Mouse (Mus musculus): ENCODE measurements around the gene Gm20696.

The Gm20696 gene

DNA sequence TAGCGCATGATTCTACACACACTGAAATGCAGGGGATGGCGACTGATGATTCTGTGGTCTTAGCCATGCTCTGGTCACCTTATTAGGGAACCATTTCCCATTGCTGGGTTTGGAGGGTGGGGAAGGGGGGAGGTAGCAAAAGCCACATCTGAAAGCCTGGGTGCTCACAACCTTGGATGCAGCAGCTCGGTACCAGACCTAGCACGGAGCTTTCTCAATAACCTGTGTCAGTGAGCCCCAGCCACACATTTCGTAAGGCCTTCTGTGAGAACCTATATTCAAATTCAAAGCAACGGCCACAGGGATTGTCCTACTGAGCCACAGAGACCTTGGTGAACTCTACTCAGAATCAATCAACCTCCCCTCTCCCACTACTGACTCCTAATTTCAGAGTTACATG, 254.0 kb downstream of the Gm20696 start:
- no peak for TF ChIP-seq GATA4 (IDR thresholded peaks at IDR 0.05; ENCODE audit: insufficient replicate concordance, low read length)

DNA sequence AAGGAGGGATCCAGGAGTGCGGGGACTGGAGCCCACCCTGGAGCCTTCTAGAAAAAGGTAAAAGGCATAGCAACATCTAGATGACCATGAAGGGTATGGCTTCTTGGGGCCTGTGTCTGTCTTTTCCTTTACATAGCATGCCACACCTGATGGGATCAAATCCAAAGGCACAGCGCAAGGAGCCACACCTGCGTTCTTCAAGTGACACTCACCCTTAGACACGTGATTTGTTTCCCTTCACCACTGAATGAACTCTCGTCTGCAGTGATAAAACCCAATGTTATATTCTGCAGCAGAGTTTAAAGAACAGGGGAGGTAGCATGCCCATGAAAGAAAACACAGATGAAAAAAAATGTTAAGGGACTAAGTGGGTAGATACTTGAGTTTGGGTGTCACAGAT, 257.0 kb downstream of the Gm20696 start:
- TF ChIP-seq GATA4 (IDR thresholded peaks at IDR 0.05; ENCODE audit: insufficient replicate concordance, low read length): no peak

DNA sequence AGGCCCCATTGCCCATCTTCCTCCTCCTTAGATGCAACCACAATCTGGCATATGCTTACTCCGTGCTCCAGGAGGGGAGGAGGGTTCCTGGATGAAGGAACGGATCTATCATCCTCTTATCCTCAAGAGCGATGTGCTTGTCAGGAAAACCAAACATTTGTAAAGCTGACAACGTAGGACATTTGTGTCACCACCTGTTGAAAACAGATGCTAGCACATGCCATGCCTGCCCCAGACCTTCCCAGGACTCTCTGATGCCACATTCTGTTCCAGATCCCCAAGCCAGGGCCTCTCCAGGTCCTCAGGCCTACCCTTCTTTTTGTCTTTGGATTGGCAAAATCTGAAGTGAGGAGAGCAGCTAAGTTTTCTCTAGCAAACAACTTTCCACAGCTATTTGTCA, 257.7 kb downstream of the Gm20696 start:
- no peak for TF ChIP-seq GATA4 (IDR thresholded peaks at IDR 0.05; ENCODE audit: insufficient replicate concordance, low read length)

DNA sequence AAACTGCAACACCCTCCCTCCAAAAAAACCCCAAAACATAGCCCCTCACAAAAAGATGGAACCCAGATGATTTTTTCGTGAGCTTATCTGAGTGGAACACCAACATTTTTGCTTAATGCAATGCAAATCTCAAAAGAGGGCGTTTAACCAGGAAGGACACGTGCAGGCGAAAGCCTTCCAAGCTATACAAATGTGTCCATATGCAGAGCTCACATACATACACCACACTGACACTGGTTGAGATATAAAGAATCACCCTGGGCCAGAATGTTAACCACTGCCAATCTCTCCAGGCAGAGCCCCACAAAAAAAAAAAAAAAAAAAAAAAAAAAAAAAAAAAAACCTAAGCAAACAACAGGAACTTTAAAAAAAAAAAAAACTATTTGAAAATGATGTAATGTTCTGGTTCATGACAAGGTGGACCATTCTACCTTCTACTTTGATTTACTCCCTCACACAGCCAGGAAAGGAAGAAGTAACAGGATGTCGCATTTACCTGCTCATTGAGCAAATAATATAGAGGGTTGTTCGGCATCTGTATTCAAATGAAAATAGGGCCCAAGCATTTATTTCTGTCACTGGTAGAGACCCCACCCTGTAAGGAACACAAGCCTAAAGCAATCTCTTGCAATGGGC, 262.7 kb downstream of the Gm20696 start:
- no peak for TF ChIP-seq GATA4 (IDR thresholded peaks at IDR 0.05; ENCODE audit: insufficient replicate concordance, low read length)

DNA sequence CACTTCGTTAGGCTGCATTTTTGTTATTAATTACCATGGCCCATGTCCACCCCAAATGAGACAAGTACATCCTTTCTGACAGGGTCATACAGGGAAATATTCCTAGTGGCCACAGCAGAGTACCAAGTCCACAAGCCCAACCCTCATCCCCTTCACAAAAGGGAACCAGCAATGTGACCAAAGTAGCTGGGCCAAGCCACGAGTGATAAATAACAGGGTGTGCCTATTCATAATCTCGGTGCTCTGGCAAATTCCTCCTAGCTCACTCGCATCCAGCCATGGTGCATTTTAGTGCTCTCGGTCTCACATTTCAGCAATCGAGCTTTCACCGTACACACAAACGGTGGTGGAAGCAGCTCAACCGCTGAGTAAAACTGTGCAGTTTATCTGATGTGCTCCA, 263.7 kb downstream of the Gm20696 start:
- no peak for TF ChIP-seq GATA4 (IDR thresholded peaks at IDR 0.05; ENCODE audit: insufficient replicate concordance, low read length)

DNA sequence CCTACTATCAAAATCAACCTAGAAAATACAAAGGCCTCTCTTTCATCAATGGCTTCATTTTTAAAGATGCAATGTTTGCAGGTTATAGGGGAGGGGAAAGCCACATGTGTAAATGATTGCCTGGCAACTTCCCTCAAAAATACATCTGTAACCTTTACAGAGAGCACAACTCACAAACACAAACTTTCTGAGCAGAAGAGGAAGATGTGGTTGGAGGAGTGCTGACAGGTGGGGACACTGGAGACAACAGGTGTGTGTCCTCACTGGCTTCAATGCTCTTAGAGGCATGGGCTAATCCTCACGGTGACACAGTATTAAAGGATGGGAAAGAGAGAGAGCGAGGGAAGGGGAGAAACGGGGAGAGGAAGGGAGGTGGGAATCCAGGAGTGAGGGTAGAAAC, 264.2 kb downstream of the Gm20696 start:
- TF ChIP-seq GATA4 (IDR thresholded peaks at IDR 0.05; ENCODE audit: insufficient replicate concordance, low read length): no peak

DNA sequence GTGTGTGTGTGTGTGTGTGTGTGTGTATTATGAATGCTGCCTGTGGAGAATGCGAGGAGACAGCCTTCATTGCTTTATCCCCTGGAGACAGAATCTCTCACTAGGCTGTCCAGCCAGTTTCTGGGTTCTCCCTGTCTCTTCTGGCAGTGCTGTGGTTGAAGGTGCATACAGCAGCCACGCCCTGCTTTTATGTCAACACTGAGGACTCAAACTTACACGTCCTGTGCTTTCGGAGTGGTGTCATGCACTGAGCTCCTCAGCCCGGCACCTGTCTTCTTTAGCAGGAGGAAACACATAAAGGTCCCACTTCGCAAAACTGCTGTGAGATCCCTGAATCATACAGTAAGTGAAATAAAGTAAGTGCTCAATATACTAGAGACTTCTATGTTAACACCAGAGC, 264.8 kb downstream of the Gm20696 start:
- no peak for TF ChIP-seq GATA4 (IDR thresholded peaks at IDR 0.05; ENCODE audit: insufficient replicate concordance, low read length)

DNA sequence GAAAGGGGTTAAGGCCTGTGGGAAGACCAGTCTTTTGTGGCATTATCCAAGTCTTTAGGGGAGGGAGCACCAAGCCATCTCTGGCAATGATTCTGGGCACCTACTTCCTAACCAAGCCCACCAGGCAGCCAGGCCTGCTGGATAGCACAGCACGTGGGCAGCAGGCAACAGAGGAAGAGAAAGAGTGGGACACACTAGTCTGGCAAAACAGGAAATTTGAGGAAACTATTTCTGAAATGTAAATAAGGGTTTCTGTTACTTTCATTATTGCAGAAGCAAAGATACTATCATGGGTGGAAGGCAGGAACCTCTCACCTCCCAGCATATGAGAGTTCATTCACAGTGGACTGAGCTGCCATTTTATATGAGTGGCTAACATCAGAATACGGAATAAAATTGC, 265.4 kb downstream of the Gm20696 start:
- TF ChIP-seq GATA4 (IDR thresholded peaks at IDR 0.05; ENCODE audit: insufficient replicate concordance, low read length): no peak

DNA sequence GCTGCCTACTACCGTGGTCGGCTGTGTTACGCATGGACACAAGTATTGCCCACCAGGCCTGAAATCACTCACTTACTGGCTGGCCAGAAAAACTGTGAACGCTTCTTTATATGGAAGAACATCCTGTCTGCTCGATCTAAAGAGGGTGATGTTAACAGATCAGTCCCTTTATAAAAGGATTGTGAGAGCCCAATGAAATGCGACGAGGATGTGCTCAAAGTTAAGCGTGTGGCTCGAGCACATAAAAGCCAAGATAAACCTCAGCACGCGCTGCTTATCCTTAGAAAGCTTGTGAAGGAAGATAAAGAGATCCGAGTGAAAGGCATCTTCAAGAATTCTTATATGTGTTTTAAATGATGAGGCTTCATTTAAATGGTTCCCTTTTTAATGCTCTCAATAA, 270.9 kb downstream of the Gm20696 start:
- TF ChIP-seq GATA4 (IDR thresholded peaks at IDR 0.05; ENCODE audit: insufficient replicate concordance, low read length): no peak

DNA sequence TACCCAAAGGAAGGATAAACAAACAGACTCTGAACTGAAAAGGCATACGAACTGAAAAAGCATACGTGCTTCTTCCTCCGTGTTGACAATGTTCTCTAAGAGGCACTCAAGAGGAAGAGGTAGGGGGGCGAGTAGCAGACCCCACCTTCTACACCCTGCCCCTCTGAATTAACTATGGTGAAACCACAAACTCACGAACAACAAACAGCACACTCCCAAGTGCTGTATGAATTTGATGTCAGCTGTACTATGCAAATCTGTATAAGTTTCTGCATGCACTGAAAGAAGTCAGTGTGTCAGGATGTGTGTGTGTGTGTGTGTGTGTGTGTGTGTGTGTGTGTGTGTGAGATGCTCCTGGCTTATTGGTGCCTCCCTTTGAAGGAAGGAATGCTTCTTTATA, 271.8 kb downstream of the Gm20696 start:
- no peak for TF ChIP-seq GATA4 (IDR thresholded peaks at IDR 0.05; ENCODE audit: insufficient replicate concordance, low read length)

DNA sequence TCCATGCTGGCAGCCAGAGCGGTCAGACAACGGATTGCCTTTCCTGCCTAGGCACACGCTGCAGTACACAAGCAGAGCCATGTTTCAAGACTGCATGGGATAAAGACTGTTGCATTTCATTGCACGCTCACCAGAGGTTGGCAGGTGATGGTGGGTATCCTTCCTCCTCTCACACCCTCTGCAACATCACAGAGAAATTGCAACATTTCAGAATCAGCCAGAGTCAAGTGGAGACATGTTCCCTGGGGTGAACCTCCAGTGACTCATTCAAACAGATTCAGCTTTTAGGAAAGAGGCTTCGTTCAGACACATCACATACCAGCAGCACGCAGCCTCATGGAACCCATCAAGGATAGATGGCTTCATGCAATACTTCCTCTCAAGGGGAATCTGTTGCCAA, 274.1 kb downstream of the Gm20696 start:
- TF ChIP-seq GATA4 (IDR thresholded peaks at IDR 0.05; ENCODE audit: insufficient replicate concordance, low read length): no peak

DNA sequence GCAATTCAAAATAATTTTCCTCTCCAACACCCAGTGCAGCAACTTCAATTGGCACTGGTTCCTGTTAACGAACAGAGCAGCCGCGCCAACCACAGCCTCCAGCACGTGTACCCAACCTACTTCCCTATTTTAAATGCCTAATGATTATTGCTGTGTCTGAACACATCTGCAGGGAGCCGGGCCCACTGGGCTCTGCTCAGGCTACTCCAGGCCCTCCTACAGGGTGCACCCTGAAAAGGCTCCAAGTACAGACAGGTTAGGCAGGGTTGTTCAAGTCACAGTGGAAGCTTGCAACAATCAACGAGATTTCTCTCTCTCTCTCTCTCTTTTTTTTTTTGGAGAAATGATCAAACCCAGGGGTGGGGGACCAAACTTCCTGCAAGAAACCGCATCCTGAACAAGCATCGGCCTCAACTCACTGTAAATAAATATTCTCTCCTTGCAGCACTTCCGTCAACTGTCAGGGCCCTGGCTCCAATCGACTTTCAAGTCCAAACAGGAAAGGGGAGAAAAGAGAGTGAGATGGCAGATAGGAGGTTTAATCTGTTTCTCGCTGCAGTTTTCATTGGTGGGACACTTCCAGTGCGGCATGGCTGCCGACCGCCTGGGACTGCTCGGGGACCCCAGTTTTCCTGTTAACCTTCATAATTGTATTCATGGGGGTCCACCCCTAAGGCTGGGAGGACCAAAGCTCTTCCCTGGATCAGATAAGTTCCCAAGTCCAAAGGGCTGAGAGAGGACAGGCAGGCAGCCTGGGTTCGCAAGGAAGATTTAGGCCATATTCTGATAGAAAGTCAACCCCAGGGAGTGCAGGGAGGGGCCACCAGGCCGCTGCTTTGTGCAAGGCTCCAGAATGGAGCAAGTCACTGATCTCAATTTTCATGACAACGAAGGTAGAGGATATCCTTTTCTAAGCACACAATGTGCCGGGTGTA, 277.6 kb downstream of the Gm20696 start:
- 0 out of 2 replicates have a peak, but pooled peaks have one; percentile 34 for TF ChIP-seq GATA4 (IDR thresholded peaks at IDR 0.05; ENCODE audit: insufficient replicate concordance, low read length)

DNA sequence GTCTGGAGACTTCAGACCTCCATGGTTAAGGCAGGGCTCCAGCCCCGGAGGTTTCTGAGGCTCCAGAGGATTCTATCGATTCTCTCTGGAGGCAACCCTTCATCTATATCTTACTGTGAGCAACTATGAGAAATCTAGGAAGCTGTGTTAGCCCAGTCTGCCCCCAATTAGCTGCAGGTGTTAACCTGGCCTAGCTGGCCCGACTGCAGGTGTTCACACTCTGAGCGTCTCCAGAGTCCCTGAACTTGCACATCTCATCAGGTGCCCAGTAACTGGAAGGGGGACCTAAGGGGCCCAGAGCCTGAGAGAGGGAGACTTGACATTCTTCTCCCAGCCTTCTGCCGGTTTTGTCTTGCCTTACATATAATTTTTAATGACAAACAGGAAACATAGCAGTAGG, 278.6 kb downstream of the Gm20696 start:
- no peak for TF ChIP-seq GATA4 (IDR thresholded peaks at IDR 0.05; ENCODE audit: insufficient replicate concordance, low read length)

DNA sequence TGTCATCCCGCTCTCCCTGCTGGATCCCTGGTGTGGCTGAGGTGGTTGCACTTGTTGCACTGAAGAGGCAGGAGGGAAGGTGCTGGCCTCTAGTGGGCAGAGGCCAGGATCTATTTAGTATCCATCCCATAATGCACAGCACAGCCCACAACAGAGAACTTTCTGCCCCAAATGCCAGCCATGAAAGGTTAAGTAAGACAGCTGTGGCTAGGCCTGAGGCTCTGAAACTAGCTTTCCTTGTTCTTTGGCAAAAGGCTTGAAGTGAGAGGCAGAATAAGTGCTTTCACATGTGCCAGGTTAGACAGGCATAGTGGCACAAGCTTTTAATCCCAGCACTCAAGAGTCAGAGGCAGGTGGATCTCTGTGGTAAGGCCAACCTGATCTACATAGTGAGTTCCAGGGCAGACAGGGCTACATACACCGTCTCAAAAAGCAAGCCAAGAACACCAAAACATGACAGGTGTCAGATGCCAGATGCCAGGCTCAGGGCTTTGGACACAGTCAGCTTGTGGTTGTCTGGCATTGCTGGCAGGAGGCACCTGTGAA, 281.5 kb downstream of the Gm20696 start:
- TF ChIP-seq GATA4 (IDR thresholded peaks at IDR 0.05; ENCODE audit: insufficient replicate concordance, low read length): no peak

DNA sequence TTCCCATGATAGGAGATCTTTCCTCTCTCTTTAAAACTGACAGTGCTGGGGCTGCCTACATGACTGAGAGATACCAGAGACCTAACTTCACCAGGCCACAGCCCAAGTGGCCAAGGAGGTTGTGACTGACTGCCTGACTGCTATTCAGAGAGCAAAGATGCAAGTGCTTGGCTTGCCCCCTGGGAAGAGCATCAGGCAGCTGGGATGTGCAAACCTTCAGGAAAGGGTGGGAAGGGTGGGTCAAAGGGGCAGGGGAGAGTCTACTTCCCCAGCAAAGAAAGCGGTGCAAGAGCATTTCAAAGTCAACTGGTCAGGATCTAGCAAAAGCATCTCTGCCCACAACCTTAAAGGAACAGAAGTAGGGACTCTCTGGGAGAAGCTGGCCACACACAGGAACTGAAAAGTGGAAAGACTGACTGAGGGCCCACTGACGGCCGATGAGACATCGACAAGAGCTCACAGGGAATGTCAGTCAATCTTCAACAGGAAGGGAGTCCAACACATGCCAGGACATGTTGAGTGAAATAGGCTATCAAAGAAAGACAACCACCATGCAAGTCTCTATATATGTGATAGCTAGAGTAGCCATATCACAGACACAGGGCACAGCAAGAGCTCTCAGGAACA, 282.6 kb downstream of the Gm20696 start:
- no peak for TF ChIP-seq GATA4 (IDR thresholded peaks at IDR 0.05; ENCODE audit: insufficient replicate concordance, low read length)

DNA sequence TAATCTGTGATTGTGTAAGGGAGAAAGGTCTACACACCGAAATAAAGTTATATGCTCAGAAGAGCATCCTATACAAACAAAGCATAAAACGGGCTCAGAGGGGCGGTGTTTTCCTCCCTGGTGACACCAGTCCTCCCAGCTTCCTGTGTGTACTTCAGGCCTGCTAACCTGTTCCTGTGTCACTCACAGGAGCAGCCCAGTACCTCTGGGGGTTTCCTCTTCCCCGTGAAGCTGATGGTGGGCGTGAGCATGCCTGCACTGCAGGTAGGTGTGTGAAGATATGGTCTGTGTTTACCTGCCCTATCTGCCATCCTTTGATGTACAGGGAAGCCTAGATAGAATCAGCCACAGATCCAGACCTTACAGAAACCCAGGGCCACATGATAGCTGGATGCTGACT, 286.5 kb downstream of the Gm20696 start:
- no peak for TF ChIP-seq GATA4 (IDR thresholded peaks at IDR 0.05; ENCODE audit: insufficient replicate concordance, low read length)

All from liver, adult (tissue).